Mouse (Mus musculus) CH12F3 (cell line): Measurements from ENCODE around the gene Slc9b1.

Experiments
- in situ Hi-C: fragments of 300-500 bp; cut with MboI; formaldehyde crosslinking; loops from 2 replicates; pipeline ENCODE4 v1.14.3; 2020; ENCODE audit warnings: low sequenced_read_pairs

The Slc9b1 gene

GRCm38 (mm10) chr3:135436901-135437616 lies 89.2 kb downstream of the Slc9b1 start:
- in situ Hi-C loops = no loop called here

- in situ Hi-C loops = no loop called here
Observed at GRCm38 (mm10) chr3:135437758-135438495, 90.1 kb downstream of the Slc9b1 start, which contains the start of gene Ube2d3. Gene Ube2d3, plus strand, starts transcription at chr3:135438149.

- in situ Hi-C loops = no loop called here
Observed at GRCm38 (mm10) chr3:135438531-135438912, 90.7 kb downstream of the Slc9b1 start.

- in situ Hi-C loops = no loop called here
Observed at GRCm38 (mm10) chr3:135438913-135439531, 91.2 kb downstream of the Slc9b1 start.

- in situ Hi-C loops = no loop called here
Observed at GRCm38 (mm10) chr3:135439651-135440050, 91.8 kb downstream of the Slc9b1 start.

- in situ Hi-C loops = no loop called here
Observed at GRCm38 (mm10) chr3:135440221-135440620, 92.4 kb downstream of the Slc9b1 start.

- in situ Hi-C loops = no loop called here
Observed at GRCm38 (mm10) chr3:135440621-135441020, 92.8 kb downstream of the Slc9b1 start.

- in situ Hi-C loops = no loop called here
Observed at GRCm38 (mm10) chr3:135444930-135445329, 97.1 kb downstream of the Slc9b1 start.
